Mouse (Mus musculus) heart, embryonic 15.5 days (tissue): ENCODE measurements around the gene Tcf7. TPM values are rescaled to one million over a fixed set of nuclear protein-coding genes. Genes with fewer than 3 reads are reported as not detected.
"Not testable (repeated sequence)": the region's sequence is repeated elsewhere in the genome, so short reads cannot be mapped to it uniquely, and the experiment has no call there.

ENCODE experiments used
- ATAC-seq: fragments of 200-750 bp; cut with Nextera tagmentation; replicated peaks from 2 replicates; pipeline ENCODE4 v1.8.0; 2017; ENCODE audit warnings: low read depth, moderate TSS enrichment; ENCODE audit not compliant: insufficient number of reproducible peaks, insufficient read depth, low FRiP score
- H3K27ac ChIP-seq: fragments of 300-500 bp; sonication (generic); 2 replicates; pipeline ENCODE4 v1.5.1; 2015; ENCODE audit warnings: mild to moderate bottlenecking, inconsistent platforms
- H3K27me3 ChIP-seq: fragments of 300-500 bp; sonication (generic); 2 replicates; pipeline ENCODE4 v1.6.1; 2015; ENCODE audit warnings: inconsistent platforms
- H3K36me3 ChIP-seq: fragments of 300-500 bp; sonication (generic); 2 replicates; pipeline ENCODE4 v1.6.1; 2015; ENCODE audit warnings: mild to moderate bottlenecking, inconsistent platforms
- H3K4me1 ChIP-seq: fragments of 300-500 bp; sonication (generic); replicated peaks from 2 replicates; pipeline ENCODE4 v1.6.1; 2015; ENCODE audit warnings: inconsistent platforms
- H3K4me2 ChIP-seq: fragments of 300-500 bp; sonication (generic); 2 replicates; pipeline ENCODE4 v1.6.1; 2015; ENCODE audit warnings: inconsistent platforms, mild to moderate bottlenecking, moderate library complexity
- H3K4me3 ChIP-seq: fragments of 300-500 bp; sonication (generic); 2 replicates; pipeline ENCODE4 v1.5.1; 2015; ENCODE audit warnings: mild to moderate bottlenecking, inconsistent platforms
- H3K9ac ChIP-seq: fragments of 300-500 bp; sonication (generic); 2 replicates; pipeline ENCODE4 v1.6.1; 2015; ENCODE audit warnings: mild to moderate bottlenecking, inconsistent platforms
- H3K9me3 ChIP-seq: fragments of 300-500 bp; sonication (generic); replicated peaks from 2 replicates; pipeline ENCODE4 v1.6.1; 2016; ENCODE audit warnings: inconsistent platforms
- WGBS: fragments of 180-500 bp; shearing (Covaris S2); methylation state at CpG from one replicate; pipeline ENCODE4 v1.1.7; 2015; ENCODE audit warnings: mixed read lengths; 5-methylcytosine and 5-hydroxymethylcytosine counted together
- polyA plus RNA-seq: library from polyadenylated mRNA; unstranded; fragments of >200 nt; fragmentation: Nextera tagmentation; extraction: Ambion mirVana; gene quantifications from 2 replicates; pipeline ENCODE4 v1.2.1, GENCODE M21; 2015

Gene Tcf7
- polyA plus RNA-seq, 1 experiment from 2014 or later, result 5.0 TPM

GRCm38 (mm10) chr11:52221921-52222320, 60.9 kb downstream of the Tcf7 start:
- not testable (repeated sequence) for H3K4me1 ChIP-seq, H3K36me3 ChIP-seq, H3K27ac ChIP-seq, H3K27me3 ChIP-seq, H3K9ac ChIP-seq, H3K4me2 ChIP-seq, H3K9me3 ChIP-seq, ATAC-seq, H3K4me3 ChIP-seq
- 80% methylated on average over 6 of the region's 6 CpGs for WGBS

DNA sequence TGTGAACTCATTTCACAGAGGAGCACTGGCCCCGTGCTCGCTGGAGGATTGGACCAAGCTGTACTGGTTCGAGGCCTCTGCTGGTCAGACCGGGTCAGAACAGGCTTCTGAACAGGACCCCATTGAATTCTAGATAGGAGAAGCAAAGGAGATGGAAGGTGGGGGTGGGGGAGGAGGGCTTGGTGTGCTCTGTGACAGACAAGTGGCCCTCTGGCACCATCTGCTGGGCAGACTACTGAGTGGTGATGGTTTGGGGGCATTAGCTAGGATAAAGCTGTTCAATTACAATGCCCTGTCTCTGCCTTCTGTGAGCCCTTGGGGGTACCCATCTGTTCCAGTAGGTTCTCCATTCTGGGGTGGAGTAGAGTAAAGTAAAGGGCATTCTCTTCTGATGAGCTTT, 62.5 kb downstream of the Tcf7 start:
- 6% methylated on average over 4 of the region's 4 CpGs for WGBS
- 0 out of 2 replicates have a peak, but pooled peaks cover 5% of the 10 kb centered on the region for H3K4me1 ChIP-seq

GRCm38 (mm10) chr11:52213887-52214286, 68.9 kb downstream of the Tcf7 start, which contains the start of gene Olfr1371:
Gene Olfr1371 (minus strand): TSS chr11:52213987.
- H3K36me3 ChIP-seq, result no peaks in the 10 kb centered on the region
- no peaks in the 10 kb centered on the region for H3K9me3 ChIP-seq
- no peak within 1 kb of the TSS for H3K9ac ChIP-seq
- H3K27me3 ChIP-seq, result no peaks in the 10 kb centered on the region
- no peak within 1 kb of the TSS for H3K27ac ChIP-seq
- no peaks in the 10 kb centered on the region for H3K4me1 ChIP-seq
- ATAC-seq, result no peak
- H3K4me2 ChIP-seq, result no peak within 1 kb of the TSS
- no peak within 1 kb of the TSS for H3K4me3 ChIP-seq

More for the DNA sequence above, 62.5 kb downstream of the Tcf7 start:
- Histone ChIP-seq H3K9me3 (no peaks in the 10 kb centered on the region), H3K4me2 (0 out of 2 replicates have a peak overlapping the region, but pooled peaks have one; percentile 15), H3K9ac (no peak overlapping the region), H3K27me3 (peaks cover 3% of the 10 kb centered on the region; the same call in 1 of the 2 replicates), H3K4me3 (no peak overlapping the region), H3K36me3 (no peaks in the 10 kb centered on the region), H3K27ac (no peak overlapping the region)
- peak; percentile 43; the same call in 1 of the 2 replicates for ATAC-seq

Other genes with a start within 250 kb of the Tcf7 start
- 62.0 and 67.0 TPM in 2 replicates for gene Ppp2ca, start 184.3 kb downstream of the Tcf7 start, polyA plus RNA-seq
- gene Olfr1373, start 137.5 kb downstream of the Tcf7 start, polyA plus RNA-seq, result not detected in 2 replicates
- gene Olfr1371, start 69.0 kb downstream of the Tcf7 start, polyA plus RNA-seq, result not detected in 2 replicates
- gene Skp1a, start 51.0 kb downstream of the Tcf7 start, polyA plus RNA-seq, result 464 and 512 TPM in 2 replicates
- 460 and 484 TPM in 2 replicates for gene Vdac1, start 77.8 kb upstream of the Tcf7 start, polyA plus RNA-seq
- 165 and 190 TPM in 2 replicates for gene 9530068E07Rik, start 113.4 kb upstream of the Tcf7 start, polyA plus RNA-seq